Mouse (Mus musculus): ENCODE measurements around the gene Ube2v1.

The Ube2v1 gene

DNA sequence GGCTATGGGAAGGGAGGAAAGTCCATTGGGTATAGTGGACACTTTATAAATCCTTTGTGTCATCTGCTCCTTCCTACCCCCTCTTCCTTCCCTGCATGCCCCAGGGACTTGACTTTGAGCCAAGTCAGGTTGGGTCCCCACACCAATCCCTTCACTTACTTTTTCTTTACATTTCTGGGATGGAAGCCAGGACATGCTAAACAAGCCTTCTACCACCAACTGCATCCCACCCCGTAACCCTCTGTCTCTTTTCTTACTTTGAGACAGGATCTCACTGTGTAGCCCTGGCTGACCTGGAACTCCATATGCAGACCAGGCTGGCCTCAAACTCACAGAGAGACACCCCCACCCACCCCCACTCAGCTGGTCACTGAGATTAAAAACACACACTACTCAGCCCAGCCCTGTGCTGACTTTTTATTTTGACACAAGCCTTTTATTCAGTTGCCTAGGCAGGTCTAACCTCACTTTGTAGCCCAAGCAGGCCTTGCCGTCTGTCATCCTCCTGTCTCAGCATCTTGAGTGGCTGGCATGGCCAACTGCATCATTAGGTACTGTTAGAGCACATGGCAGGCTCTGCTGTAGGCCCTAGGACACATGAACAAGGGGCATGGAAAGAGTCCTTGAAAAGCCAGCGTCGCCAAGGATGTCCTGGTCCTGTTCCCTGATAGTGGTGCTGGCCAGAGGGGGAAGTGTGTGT lies 38.2 kb downstream of the Ube2v1 start:
- no peak for DNase-seq (ENCODE audit: low spot score in 2 of 2)

DNA sequence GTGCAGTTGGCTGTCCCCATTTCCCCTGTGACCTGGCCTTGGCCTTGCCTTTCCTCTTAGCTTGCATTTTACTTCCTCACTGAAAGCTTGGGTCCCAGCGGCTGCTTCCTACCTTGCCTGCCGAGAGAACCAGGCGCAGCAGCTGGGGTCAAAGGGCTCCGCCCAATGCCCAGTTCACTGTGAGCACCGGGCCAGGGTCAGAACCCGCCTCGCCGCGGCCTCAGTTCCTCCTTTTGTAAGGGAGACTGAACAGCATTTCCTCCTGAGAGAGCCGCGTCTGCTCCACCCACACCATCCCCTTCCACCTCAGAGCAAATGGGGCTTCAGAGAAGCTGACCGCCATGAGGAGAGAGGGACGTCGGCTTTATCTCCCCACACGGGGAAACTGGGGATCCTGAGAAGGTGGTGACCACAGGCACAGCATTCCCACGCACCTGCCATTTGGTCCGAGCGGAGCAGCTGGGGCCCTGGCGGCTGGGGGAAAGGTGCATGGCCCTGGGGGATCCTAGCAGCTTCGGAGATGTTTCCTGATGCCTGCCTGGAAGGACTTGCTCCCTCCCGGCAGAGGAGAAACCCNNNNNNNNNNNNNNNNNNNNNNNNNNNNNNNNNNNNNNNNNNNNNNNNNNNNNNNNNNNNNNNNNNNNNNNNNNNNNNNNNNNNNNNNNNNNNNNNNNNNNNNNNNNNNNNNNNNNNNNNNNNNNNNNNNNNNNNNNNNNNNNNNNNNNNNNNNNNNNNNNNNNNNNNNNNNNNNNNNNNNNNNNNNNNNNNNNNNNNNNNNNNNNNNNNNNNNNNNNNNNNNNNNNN lies 42.9 kb downstream of the Ube2v1 start:
- peak; percentile 54 to 55 for DNase-seq (ENCODE audit: low spot score in 2 of 2)

DNA sequence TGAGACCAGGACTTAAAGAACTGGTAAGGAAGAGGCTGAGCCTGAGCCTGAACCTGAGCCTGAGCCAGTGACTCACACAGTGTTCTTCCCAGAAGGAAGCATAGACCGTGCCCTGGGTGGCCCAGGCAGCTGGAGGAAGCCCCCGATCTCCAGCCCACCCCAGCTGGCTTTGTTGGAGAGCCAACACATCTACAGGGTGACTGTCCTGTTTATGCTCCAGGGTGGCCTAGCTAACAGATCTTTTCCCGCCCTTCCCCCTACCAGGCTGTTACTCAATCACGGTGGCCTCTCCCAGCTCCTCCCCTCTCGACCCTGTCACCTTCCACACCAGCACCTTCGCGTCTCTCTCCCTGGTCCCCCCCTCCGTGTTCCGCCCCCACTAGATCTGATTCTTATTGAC lies 44.9 kb downstream of the Ube2v1 start:
- DNase-seq (ENCODE audit: low spot score in 2 of 2), result no peak

DNA sequence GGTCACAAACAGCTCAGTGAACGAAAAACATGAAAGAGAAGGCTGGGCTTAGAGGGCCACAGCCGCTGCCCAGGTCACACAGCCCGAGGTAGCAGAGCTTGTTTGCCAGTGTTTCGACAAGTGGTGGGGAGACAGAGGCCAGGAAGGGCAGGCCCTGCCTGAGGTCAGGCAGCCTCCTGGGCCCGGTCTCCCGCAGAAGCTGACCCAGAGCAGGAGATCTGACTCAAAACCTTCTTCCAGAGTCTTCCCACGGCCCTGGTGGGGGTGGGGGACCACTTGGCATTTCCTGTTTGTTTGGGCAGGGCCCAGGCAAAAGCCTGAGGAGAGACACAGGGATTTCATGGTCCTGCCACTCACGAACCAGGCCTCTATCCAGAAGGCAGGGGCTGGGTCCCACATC lies 45.9 kb downstream of the Ube2v1 start:
- DNase-seq (ENCODE audit: low spot score in 2 of 2), result no peak

DNA sequence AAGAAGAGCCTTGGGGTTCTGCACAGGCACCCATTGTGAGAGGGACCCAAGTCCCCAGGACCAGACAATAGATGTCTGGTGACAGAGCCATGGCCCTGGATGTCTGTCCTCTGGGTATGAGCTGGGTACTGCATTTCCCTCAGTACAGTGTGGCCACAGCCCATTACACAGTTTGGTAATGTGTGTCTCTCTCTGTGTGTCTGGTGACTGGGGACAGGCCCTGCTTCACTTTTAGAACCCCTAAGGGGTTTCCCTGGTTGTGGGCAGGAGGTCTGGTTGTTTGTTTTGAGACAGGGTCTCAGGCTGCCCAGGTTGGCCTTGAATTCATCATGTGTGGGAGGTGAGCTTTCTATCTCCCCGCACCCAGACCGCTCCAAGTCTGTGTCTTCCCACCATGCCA lies 46.6 kb downstream of the Ube2v1 start:
- DNase-seq (ENCODE audit: low spot score in 2 of 2), result no peak

DNA sequence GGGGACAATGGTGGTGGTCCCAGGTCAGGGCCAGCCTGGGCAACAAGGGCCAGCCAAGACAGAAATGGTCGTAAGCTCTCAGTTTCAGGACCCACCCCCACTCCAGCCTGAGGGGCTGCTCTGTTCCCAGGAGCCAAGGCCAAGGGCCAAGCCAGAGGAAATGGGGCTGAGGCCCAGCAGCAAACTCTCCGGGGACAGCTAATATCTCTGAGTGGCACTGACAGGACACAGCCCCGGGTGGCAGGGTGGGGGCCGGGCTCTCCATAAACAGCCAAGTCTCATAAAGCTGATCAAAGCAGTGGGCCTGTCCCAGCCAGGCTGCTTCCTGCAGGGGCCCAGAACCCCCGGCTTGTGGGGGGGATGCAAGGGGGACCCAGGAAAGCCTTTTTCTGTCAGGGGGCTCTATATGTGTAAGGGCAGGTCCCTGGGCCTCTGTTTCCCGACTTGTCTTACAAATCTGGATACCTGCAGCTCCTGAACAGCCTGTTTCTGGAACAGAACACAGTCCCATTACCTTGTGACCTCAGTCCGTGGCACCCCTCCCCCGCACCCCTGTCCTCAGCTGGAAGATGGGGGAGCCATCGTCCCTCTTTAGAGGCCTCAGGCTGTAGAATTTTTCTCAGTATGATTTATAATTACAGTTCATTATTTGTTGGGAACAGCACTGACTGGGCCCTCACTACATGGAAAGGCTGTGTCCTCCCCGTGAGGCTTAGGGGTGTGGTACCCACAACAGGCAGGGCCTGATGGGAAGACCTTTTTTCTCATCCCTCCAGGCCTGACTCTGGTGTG lies 48.5 kb downstream of the Ube2v1 start:
- DNase-seq (ENCODE audit: low spot score in 2 of 2), result no peak

DNA sequence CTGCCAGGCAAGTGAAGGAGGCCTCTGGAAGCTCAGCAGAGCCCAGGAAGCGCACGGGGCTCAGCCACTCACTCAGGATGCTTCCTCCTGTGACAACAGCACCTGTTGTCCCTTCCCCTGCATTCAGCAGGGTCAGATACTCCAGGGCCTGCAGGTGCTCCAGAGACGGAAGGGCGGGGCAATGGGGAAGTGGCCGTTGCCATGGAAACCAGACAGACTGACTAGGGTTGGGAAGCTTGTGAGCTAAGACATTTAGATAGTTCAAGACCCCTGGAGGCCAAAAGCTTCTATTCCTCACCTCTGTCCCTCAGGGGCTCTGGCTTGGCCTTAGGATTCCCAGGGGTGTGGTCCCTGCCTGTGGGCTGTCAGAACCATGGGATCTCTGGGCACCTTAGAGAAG lies 53.4 kb downstream of the Ube2v1 start:
- DNase-seq (ENCODE audit: low spot score in 2 of 2), result peak in 1 of 2 experiments; percentile 42

DNA sequence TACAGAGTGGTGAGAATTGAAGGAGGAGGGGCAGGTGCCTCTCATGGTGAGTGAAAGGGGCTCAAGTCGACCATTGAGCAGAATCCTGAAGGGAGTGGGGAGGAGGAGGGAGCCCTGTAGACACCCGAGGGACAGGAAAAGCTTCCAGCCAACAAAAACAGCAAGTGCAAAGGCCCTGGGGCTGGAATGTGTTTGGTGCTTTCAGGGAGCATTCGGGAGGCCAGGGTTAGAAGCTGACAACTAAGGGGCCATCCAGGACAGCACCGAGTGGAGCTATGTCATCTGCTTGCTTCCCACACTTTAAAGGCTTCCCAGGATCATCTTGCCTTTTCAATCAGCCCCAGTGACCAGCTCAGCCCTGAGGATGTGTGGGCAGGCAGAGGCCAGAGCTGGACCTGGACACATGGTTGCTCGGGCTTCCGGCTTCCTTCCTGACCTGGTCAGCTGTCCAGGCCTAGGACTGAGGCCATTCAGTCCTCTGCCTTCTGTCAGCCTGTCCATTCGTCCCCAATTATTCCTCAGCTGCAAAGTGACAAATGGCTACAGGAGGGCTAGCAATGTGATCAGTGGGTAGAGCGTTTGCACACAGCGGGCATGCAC lies 54.6 kb downstream of the Ube2v1 start:
- no peak for DNase-seq (ENCODE audit: low spot score in 2 of 2)

DNA sequence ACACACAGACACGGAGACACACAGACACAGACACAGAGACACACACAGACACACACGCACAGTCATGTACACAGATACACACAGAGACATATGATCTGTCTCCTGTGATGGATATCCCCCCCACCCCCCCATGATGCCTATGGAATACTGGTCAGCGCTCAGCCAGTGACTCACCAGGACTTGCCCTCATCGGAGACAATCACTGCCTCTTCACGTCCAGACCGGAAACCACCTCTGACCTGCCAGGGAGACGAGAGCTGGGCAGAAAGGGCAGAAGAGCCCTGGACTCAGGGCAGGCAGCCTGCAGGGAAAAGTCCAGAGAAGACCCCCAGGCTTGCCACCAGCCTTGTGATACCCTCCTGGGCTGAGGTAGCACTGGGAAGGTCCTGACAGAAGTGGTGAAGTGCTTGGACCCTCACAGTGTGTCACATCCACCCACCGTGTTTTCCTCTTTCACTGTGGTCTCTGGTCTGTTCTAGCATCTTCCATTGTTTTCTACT lies 55.7 kb downstream of the Ube2v1 start:
- DNase-seq (ENCODE audit: low spot score in 2 of 2), result no peak

DNA sequence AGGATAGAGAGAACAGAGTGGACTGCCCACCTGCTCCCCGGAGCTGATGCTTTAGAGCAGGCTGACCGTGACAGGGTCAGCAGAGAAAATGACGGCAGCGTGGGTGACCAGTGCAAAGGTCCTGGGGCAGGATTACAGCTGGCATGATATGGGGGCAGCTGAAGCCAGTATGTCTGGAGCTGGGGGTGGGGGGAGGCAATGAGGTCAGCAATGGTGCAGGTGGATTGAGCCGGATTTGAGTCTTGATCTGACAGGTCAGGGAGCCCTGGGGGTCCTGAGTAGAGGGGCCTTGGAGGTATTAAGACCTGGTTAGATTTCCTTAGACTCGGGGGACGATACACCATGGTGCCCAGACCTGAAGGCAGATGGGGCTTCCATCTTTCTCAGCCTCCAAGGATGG lies 56.3 kb downstream of the Ube2v1 start:
- no peak for DNase-seq (ENCODE audit: low spot score in 2 of 2)

DNA sequence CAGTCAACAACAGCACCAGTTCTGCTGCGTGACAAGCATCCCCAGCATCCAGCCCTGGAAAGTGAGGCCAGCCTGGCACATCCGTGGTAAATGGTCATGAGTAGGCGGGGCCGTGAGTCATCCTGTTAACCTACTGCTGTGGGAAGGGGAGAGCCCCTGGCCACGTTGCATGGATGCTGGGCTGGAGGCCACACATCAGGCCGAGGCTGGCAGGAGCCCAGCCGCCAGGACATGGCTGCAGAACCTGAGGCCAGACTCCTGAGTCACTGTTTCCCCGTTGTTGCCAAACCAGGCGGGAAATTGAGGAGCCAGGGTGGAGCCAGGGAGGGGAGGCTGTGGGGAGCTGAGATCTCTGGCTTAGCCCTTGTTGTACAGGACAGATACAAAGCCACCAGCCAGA lies 57.1 kb downstream of the Ube2v1 start:
- DNase-seq (ENCODE audit: low spot score in 2 of 2), result no peak

DNA sequence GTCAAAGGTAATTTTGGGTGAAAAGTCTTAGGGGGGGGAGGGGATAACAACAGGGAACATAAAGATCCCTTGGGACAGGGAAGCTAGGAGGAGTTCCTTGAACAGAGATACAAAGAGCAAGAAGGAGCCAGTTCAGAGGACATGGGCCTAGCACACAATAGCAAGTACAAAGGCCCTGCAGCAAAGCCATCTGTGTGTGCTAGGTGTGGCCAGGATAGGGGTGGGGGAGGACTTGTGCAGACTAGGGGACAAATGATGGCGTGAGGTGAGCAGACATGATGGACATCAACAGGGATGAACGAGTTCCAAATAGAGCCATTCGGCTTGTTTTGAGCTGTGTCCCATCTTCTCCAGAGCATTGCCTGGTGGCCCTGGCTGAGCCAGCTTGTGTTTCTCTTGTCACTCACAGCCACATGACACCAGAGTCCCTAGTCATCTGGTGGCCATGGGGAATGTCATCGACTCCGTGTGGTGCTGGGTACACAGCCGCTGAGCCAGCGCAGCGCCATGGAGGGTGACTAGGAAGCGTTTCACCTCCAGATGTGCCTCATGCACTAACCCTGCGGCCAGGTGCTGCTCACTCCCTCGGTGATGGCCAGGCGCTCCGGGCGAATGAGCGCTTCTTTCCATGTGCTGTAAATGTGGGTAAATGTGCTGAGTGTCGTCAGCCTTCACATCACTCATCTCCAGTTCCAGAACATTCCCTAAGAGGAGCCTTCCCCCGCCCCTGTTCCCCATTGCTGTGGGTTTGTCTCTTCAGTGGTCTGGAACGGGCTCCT lies 60.3 kb downstream of the Ube2v1 start:
- no peak for DNase-seq (ENCODE audit: low spot score in 2 of 2)

DNA sequence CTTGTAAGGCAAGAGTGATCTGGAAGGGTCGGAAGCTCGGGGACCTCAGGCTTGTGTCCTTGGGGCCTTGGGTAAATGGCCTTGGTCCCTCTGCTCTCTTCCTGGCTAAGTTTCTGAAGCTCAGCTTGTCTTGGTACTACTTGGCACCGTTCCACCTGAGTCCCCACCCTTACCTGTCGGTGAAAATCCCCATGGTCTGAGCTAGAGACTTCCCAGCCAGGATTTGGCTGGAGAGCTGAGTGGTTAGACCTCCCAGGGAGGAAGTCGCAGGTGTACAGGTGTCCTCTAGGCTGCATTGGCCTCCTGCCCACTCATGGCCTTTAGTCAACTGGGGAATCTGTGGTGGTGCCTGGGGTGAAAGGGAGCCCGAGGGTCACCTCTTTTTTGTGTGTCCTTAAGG lies 61.1 kb downstream of the Ube2v1 start:
- no peak for DNase-seq (ENCODE audit: low spot score in 2 of 2)

DNA sequence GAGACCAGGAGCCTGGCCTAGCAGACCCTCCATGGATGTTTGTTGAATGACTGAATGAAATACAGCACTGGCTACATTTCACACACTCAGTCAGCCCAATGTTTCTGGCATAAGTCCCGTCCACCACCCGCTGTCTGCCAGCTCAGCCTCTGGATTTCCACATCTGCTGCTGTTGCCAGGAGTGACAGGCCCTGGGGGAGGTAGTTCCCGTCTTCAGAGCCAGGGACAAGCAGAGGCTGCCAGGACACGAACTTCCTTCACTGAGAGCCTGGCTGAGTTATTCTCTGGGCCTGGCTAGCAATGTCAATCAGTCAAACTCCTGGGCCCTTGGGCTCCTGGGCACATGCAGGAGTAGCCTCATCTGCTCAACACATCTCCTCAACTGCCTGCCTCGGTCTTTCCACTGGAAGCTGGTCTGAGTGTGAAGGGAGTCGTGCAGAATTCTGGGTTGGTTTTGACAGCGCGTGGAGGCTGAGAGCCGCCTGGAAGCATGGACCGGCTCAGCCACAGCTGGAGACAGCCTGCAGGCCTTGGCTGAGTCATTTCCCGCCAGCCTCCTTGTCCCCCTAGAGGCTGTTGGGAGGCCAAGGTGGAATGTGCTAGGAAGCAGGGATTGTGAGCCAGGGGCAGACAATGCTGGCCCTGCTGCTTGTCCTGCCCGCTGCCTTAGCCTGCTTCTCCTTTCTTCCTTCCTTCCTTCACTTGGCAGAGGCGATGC lies 61.8 kb downstream of the Ube2v1 start:
- no peak for DNase-seq (ENCODE audit: low spot score in 2 of 2)

DNA sequence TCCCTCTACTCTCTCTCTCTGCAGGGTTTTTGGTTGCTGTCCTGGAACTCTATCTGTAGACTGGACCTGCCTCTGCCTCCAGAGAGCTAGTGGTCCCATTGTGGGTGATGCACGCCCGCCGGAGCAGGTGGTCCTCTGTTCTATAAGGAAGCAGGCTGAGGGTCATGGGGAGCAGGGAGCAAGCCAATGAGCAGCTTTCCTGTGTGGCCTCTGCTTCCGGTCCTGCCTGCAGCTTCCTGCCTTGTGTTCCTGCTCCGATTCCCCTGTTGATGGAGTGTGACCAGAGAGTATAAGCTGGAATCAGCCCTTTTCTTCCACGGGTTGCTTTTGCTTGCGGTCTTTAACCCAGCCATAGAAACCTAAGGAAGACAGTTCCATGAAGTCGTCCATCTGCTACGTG lies 63.8 kb downstream of the Ube2v1 start:
- no peak for DNase-seq (ENCODE audit: low spot score in 2 of 2)

DNA sequence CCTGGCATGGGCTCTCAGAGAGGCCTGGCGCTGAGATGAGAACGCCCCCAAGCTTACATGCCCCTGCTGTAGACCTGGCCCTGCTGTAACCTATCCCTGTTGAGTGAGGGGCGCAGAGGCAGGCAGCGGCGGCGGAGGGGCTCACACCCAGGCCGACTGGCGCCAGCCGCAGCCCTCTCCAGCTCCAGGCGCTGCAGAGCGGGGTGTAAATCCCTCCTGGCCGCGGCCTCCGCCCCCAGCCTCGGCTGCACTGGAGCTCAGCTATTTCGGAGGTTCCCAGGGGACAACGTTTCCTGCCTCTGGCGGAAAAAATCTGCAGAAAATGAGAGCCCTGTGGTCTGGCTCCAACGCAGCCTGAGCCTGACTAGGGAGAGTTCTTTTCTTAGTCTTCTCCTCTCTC lies 66.2 kb downstream of the Ube2v1 start:
- DNase-seq (ENCODE audit: low spot score in 2 of 2), result no peak

DNA sequence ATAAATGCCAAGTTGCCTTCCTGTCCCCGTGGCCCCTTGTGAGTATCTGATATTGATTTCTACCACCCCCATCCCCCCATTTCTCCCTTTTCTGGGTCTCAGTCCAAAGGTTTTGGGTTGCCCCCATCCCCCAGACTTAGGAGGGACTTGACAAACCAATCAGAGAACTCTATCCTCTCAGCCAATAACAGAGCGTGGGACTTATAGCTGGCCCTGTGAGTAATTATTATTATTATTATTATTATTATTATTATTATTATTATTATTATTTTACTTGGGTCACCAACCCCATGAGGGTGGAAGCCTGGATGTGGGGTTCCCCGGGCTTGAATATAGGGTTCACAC lies 66.6 kb downstream of the Ube2v1 start:
- no peak for DNase-seq (ENCODE audit: low spot score in 2 of 2)

DNA sequence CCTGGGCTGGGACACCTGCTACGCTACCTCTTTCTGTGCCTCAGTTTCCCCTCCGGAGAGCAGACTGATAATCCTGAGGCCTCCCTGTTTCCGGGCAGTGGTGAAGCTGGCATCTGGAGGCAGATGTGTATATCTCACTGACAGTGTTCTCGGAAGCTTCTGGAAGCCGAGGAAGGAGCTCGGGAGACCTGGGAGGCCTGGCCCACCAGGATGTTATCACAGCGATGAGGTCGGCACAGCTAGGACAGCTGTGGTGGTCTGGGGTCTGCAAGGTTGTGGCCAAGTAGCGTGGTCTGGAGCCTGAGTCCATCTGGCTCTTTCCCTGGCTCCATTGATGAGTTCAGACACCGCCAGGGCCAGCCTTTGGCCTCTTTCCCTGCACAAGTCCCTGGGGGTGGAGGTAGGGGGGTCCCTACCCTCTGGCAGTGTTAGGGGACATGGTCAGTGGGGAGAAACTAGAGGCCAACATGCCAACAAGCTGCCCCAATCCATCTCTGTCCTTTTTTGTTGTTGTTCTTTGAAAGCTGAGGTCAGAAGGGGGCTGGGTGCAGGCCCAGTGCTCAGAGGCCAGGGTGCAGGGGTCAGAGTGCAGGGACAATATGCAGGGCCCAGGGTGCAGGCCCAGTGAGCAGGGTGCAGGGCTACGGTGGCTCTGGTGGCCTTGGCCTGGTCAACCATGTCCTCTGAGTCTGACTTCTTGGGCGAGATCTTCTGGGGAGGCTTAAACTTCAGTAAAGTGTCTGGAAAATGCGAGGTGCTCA lies 67.2 kb downstream of the Ube2v1 start:
- no peak for DNase-seq (ENCODE audit: low spot score in 2 of 2)

DNA sequence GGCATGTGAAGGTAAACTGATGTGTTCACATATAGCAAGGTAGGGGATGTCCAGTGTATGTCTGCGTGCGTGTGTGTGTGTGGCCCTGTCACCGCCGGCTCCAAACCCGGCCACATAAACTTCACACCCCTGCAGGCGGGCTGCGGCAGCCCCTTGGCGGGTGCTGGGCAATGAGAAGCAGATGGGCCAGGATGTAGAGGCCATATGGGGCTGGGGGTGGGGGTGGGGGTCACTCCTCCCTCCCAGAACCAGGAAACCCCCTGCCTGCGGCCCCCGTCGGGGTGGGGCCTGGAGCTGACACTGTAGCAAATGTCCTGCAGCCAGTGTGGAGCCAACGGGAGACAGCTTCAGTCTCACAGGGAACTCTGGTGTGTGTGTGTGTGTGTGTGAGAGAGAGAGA lies 68.2 kb downstream of the Ube2v1 start:
- DNase-seq (ENCODE audit: low spot score in 2 of 2), result no peak

DNA sequence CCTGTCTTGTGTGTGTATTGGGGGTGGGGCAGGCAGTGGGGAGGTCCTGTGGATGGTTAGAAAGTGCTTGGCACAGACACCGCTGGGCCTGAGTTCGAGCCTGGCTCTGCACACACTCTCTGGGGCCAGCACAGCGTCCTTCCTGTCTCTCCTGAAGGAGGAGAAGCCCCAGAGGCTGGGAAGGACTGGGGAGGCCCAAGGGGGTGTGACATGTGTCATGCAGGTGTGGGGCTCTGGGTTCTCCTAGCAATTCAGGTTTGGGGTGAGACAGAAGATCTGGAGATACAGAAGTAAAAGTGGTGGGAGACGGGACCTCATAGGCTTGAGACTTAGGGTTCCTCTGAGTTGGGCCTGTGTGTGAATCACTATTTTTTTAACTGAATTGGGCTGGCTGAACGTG lies 68.9 kb downstream of the Ube2v1 start:
- no peak for DNase-seq (ENCODE audit: low spot score in 2 of 2)
